Mouse (Mus musculus) neural tube, embryonic 11.5 days (tissue): Measurements from ENCODE around the gene Slc44a5. TPM values are rescaled to one million over a fixed set of nuclear protein-coding genes. Genes with fewer than 3 reads are reported as not detected.
A peak's percentile ranks its signal among the peaks of the same experiment; 100 is the strongest.

Experiments used
- ATAC-seq: fragments of 200-750 bp; cut with Nextera tagmentation; 2 replicates; pipeline ENCODE4 v1.8.0; 2017; ENCODE audit warnings: moderate number of reproducible peaks, mild to moderate bottlenecking, moderate TSS enrichment, moderate library complexity; ENCODE audit not compliant: insufficient read depth, low FRiP score, low TSS enrichment
- DNase-seq: peaks from one replicate; pipeline ENCODE4 v3.0.0-alpha.2; 2015; ENCODE audit warnings: low spot score
- H3K27ac ChIP-seq: fragments of 300-500 bp; sonication (generic); 2 replicates; pipeline ENCODE4 v1.5.1; 2014; ENCODE audit warnings: low read depth, mild to moderate bottlenecking, low read length
- H3K27me3 ChIP-seq: fragments of 300-500 bp; sonication (generic); 2 replicates; pipeline ENCODE4 v1.6.1; 2014; ENCODE audit warnings: mild to moderate bottlenecking, low read length, mixed read lengths; ENCODE audit not compliant: control insufficient read depth, insufficient read depth
- H3K36me3 ChIP-seq: fragments of 300-500 bp; sonication (generic); 2 replicates; pipeline ENCODE4 v1.6.1; 2014; ENCODE audit warnings: mild to moderate bottlenecking, low read length, moderate library complexity, mixed read lengths; ENCODE audit not compliant: control insufficient read depth, insufficient read depth
- H3K4me1 ChIP-seq: fragments of 300-500 bp; sonication (generic); 2 replicates; pipeline ENCODE4 v1.6.1; 2014; ENCODE audit warnings: low read length, mixed read lengths; ENCODE audit not compliant: control insufficient read depth, insufficient read depth
- H3K4me2 ChIP-seq: fragments of 300-500 bp; sonication (generic); 2 replicates; pipeline ENCODE4 v1.6.1; 2014; ENCODE audit warnings: low read depth, mild to moderate bottlenecking, moderate library complexity
- H3K4me3 ChIP-seq: fragments of 300-500 bp; sonication (generic); 2 replicates; pipeline ENCODE4 v1.5.1; 2014; ENCODE audit warnings: low read depth, low read length
- H3K9ac ChIP-seq: fragments of 300-500 bp; sonication (generic); 2 replicates; pipeline ENCODE4 v1.6.1; 2014; ENCODE audit warnings: mild to moderate bottlenecking, low read length
- H3K9me3 ChIP-seq: fragments of 300-500 bp; sonication (generic); 2 replicates; pipeline ENCODE4 v1.6.1; 2016; ENCODE audit warnings: low read length; ENCODE audit not compliant: control insufficient read depth
- WGBS: fragments of 180-500 bp; shearing (Covaris S2); extraction: QIAGEN DNeasy Blood & Tissue Kit; methylation state at CpG from one replicate; pipeline ENCODE4 v1.1.7; 2014; 5-methylcytosine and 5-hydroxymethylcytosine counted together
- polyA plus RNA-seq: library from polyadenylated mRNA; unstranded; fragments of >200 nt; fragmentation: Nextera tagmentation; extraction: Ambion mirVana; gene quantifications from 2 replicates; pipeline ENCODE4 v1.2.1, GENCODE M21; 2014

The Slc44a5 gene
- polyA plus RNA-seq, 1 experiment from 2014 or later, result 3.7 TPM

- 60% methylated on average over 8 of the region's 8 CpGs for WGBS
- Histone ChIP-seq H3K27me3 (no peaks in the 10 kb centered on the region), H3K9me3 (no peaks in the 10 kb centered on the region), H3K27ac (no peak overlapping the region), H3K4me2 (no peak overlapping the region), H3K4me1 (no peaks in the 10 kb centered on the region), H3K36me3 (no peaks in the 10 kb centered on the region), H3K4me3 (no peak overlapping the region), H3K9ac (no peak overlapping the region)
- DNase-seq, result no peak
- ATAC-seq, result no peak
Measured at GRCm38 (mm10) chr3:154200422-154200828, 227.2 kb downstream of the Slc44a5 start.

GRCm38 (mm10) chr3:154201796-154202195 is 228.6 kb downstream of the Slc44a5 start:
- no peaks in the 10 kb centered on the region for H3K27me3 ChIP-seq
- no peak for DNase-seq
- no peak overlapping the region for H3K27ac ChIP-seq

DNA sequence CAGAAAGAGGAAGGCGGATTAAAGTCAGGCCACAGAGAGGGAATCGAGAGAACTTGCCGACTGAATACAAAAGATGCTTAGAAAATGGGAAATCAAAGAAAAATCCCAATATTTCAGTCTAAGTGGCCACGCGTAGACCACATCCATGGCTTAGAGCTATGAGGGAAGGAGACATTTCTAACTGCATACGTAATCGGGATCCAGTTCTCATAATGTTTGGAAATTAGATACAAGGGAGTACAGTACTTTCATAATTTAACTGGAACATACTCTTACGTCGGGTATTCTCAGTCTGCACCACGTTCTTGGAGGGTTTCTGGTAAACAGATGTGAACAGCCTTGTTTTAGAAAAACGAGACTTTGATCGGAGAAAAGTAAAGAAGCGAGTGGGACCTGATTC is 229.1 kb downstream of the Slc44a5 start:
- H3K9me3 ChIP-seq, result no peaks in the 10 kb centered on the region
- H3K9ac ChIP-seq, result no peak overlapping the region
- ATAC-seq (no peak), DNase-seq (no peak)
- WGBS, result 93% methylated on average over 13 of the region's 13 CpGs
- no peaks in the 10 kb centered on the region for H3K27me3 ChIP-seq
- no peaks in the 10 kb centered on the region for H3K36me3 ChIP-seq
- H3K4me1 ChIP-seq, result no peaks in the 10 kb centered on the region
- no peak overlapping the region for H3K27ac ChIP-seq
- no peak overlapping the region for H3K4me2 ChIP-seq
- H3K4me3 ChIP-seq, result no peak overlapping the region

More at GRCm38 (mm10) chr3:154201796-154202195, 228.6 kb downstream of the Slc44a5 start:
- Histone ChIP-seq H3K4me1 (no peaks in the 10 kb centered on the region), H3K4me2 (no peak overlapping the region), H3K36me3 (no peaks in the 10 kb centered on the region), H3K9ac (no peak overlapping the region), H3K9me3 (no peaks in the 10 kb centered on the region), H3K4me3 (no peak overlapping the region)
- WGBS, result 88% methylated on average over 12 of the region's 12 CpGs
- ATAC-seq, result no peak

- no peak for DNase-seq
- Histone ChIP-seq H3K9me3 (no peaks in the 10 kb centered on the region), H3K4me1 (peaks cover 15% of the 10 kb centered on the region; the same call in 1 of the 2 replicates), H3K27ac (no peak overlapping the region), H3K9ac (no peak overlapping the region), H3K36me3 (no peaks in the 10 kb centered on the region), H3K4me2 (no peak overlapping the region), H3K4me3 (no peak overlapping the region), H3K27me3 (no peaks in the 10 kb centered on the region)
- ATAC-seq, result no peak
- 86% methylated on average over 2 of the region's 2 CpGs for WGBS
Measured at GRCm38 (mm10) chr3:154208479-154208878, 235.2 kb downstream of the Slc44a5 start.

- DNase-seq, result no peak
- Histone ChIP-seq H3K4me2 (no peak overlapping the region), H3K9me3 (no peaks in the 10 kb centered on the region), H3K27ac (no peak overlapping the region), H3K4me3 (no peak overlapping the region), H3K9ac (0 out of 2 replicates have a peak overlapping the region, but pooled peaks have one; percentile 6), H3K36me3 (no peaks in the 10 kb centered on the region), H3K27me3 (no peaks in the 10 kb centered on the region), H3K4me1 (peaks cover 15% of the 10 kb centered on the region; the same call in 1 of the 2 replicates)
- WGBS, result 28% methylated on average over 4 of the region's 4 CpGs
- peak; percentile 35 for ATAC-seq
Measured at GRCm38 (mm10) chr3:154209201-154209754, 236.0 kb downstream of the Slc44a5 start.

DNA sequence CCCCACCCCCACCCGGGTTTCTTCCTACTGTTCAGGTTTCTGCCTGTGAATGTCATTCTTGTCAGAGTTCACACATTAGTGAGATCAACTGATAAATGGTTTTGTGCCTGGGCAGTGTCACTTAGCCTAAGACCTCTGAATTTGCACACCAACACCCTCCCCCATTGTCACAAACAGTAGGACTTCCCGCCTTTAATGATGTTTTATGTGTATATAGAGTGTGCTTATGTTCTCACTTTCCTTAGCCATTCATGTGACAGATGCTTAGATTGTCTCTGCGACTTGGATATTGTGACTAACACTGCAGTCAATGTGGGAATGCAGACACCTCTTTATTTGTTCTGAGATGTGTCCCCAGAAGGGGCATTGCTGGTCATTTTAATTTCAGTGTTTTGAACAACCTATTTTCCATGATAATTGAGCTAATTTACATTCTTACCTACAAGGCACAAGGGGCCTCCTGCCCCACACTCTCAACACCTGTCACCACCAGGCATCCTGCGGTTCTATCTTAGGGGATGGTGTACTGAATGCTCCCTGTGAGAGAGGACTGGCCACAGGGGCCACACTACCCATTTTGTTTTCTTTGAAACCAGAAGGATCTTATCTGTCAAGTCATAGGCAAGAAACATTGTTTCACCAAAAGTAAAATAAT is 236.7 kb downstream of the Slc44a5 start:
- Histone ChIP-seq H3K27me3 (no peaks in the 10 kb centered on the region), H3K4me3 (no peak overlapping the region), H3K4me2 (no peak overlapping the region), H3K36me3 (no peaks in the 10 kb centered on the region), H3K9me3 (no peaks in the 10 kb centered on the region), H3K9ac (no peak overlapping the region), H3K27ac (no peak overlapping the region), H3K4me1 (peaks cover 15% of the 10 kb centered on the region; the same call in 1 of the 2 replicates)
- no peak for DNase-seq
- WGBS, result 6% methylated on average over 4 of the region's 4 CpGs
- ATAC-seq, result peak; percentile 46

DNA sequence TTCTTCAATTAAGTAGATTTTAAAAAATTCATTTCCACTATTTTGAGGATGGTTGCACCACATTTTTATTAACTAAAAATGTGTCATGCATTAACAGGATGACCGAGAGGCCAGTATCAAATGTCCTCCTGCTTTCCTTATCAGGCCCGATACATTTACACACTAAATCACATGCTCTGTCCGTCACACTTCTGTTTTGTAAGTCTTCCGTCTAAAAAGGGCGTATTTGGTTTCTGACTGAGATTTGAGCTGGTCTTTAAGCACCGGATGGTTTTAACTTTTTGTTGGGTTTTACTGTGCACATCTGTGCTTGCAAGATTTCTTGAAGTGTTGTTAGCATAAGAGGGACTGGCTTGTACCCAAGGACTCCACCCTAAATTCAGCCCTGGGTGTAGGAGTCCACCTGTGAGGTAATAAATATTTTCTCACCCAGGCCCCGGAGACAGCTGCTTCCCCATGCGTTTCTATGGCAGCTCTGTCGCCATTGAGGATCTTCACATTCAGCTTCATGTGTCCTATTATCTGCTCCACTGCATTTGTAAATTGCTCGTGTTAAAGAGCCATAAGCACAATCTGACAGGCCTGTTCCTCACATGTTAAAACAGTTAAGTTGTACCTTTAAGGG is 237.3 kb downstream of the Slc44a5 start:
- no peak overlapping the region for H3K4me2 ChIP-seq
- 44% methylated on average over 10 of the region's 10 CpGs for WGBS
- no peak overlapping the region for H3K4me3 ChIP-seq
- no peak for DNase-seq
- H3K27ac ChIP-seq, result no peak overlapping the region
- no peak overlapping the region for H3K9ac ChIP-seq
- H3K9me3 ChIP-seq, result no peaks in the 10 kb centered on the region
- H3K4me1 ChIP-seq, result peaks cover 15% of the 10 kb centered on the region; the same call in 1 of the 2 replicates
- no peak for ATAC-seq
- H3K36me3 ChIP-seq, result no peaks in the 10 kb centered on the region
- no peaks in the 10 kb centered on the region for H3K27me3 ChIP-seq

DNA sequence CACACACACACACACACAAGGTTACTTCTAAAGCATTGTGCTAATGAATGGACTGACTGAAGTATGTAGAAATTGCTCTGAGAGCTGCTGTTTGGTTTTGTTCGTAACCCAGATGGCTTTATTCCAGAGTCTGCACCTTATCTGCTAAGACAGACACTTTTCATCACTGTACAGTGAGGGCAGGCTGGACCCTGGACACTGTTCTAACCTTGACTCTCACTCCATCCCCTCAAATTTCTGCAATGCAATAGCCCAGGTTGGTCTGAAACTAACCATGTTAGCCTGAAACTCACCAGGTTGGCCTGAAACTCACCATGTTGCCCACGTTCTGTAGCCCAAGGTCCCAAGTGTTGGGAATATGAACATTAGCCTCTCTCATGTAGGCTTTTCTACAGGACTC is 239.3 kb downstream of the Slc44a5 start:
- no peak for ATAC-seq

More for the DNA sequence above, 239.3 kb downstream of the Slc44a5 start:
- Histone ChIP-seq H3K27me3 (no peaks in the 10 kb centered on the region), H3K36me3 (no peaks in the 10 kb centered on the region), H3K4me3 (no peak overlapping the region), H3K9me3 (no peaks in the 10 kb centered on the region), H3K27ac (no peak overlapping the region), H3K4me2 (no peak overlapping the region), H3K9ac (no peak overlapping the region), H3K4me1 (peaks cover 15% of the 10 kb centered on the region; the same call in 1 of the 2 replicates)
- no peak for DNase-seq
- 89% methylated on average over 2 of the region's 2 CpGs for WGBS
